Mouse (Mus musculus) myocyte (in vitro differentiated cells): ENCODE results near the gene Rmnd5a. TPM values are rescaled to one million over a fixed set of nuclear protein-coding genes. Genes with fewer than 3 reads are reported as not detected.

Experiments
- H3K27me3 ChIP-seq: one replicate; pipeline ENCODE4 v1.6.1; 2011; ENCODE audit not compliant: control insufficient read depth, insufficient read depth, insufficient read length
- H3K36me3 ChIP-seq: one replicate; pipeline ENCODE4 v1.6.1; 2011; ENCODE audit not compliant: control insufficient read depth, insufficient read depth
- H3K4me2 ChIP-seq: one replicate; pipeline ENCODE4 v1.6.1; 2011; ENCODE audit warnings: low read depth, control low read depth
- H3K4me3 ChIP-seq: one replicate; pipeline ENCODE4 v1.5.1; 2011; ENCODE audit warnings: mild to moderate bottlenecking, control low read depth, moderate library complexity
- H3K79me2 ChIP-seq: one replicate; pipeline ENCODE4 v1.6.1; 2011; ENCODE audit not compliant: control insufficient read depth, insufficient read depth
- H3ac ChIP-seq: one replicate; pipeline ENCODE4 v1.6.1; 2011; ENCODE audit not compliant: control insufficient read depth, insufficient read length
- CEBPB ChIP-seq: IDR thresholded peaks from 2 replicates; pipeline ENCODE4 v1.6.1; 2011; ENCODE audit warnings: mild to moderate bottlenecking, moderate library complexity; ENCODE audit not compliant: poor library complexity, insufficient read depth, severe bottlenecking
- E2F4 ChIP-seq: IDR thresholded peaks from one replicate; pipeline ENCODE4 v1.6.1; 2011; ENCODE audit warnings: mild to moderate bottlenecking, control low read depth, moderate library complexity; ENCODE audit not compliant: insufficient read depth
- MAX ChIP-seq: IDR thresholded peaks from one replicate; pipeline ENCODE4 v1.6.1; 2011; ENCODE audit warnings: low read depth, mild to moderate bottlenecking, control low read depth
- MYOD1 ChIP-seq, 3 experiments: IDR thresholded peaks; one replicate each; pipeline ENCODE4 v1.6.1; 2011; ENCODE audit warnings: control low read depth in 2 of 3, low read depth in 2 of 3, mild to moderate bottlenecking in 2 of 3, moderate library complexity in 1 of 3; ENCODE audit not compliant: insufficient read length in 2 of 3, control insufficient read depth in 1 of 3
- MYOG ChIP-seq, 3 experiments: IDR thresholded peaks; one replicate each; pipeline ENCODE4 v1.6.1; 2011; ENCODE audit warnings: control low read depth in 2 of 3, low read depth in 2 of 3, mild to moderate bottlenecking in 2 of 3; ENCODE audit not compliant: insufficient read length in 2 of 3, control insufficient read depth in 1 of 3, insufficient read depth in 1 of 3
- POLR2A ChIP-seq: IDR thresholded peaks from one replicate; pipeline ENCODE4 v1.6.1; 2011; ENCODE audit warnings: low read depth, mild to moderate bottlenecking, control low read depth, moderate library complexity; ENCODE audit not compliant: insufficient read length
- POLR2AphosphoS2 ChIP-seq: IDR thresholded peaks from one replicate; pipeline ENCODE4 v1.6.1; 2011; ENCODE audit warnings: low read depth, control low read depth; ENCODE audit not compliant: insufficient read length
- REST ChIP-seq: IDR thresholded peaks from one replicate; pipeline ENCODE4 v1.6.1; 2011; ENCODE audit warnings: mild to moderate bottlenecking, control low read depth, moderate library complexity; ENCODE audit not compliant: insufficient read depth, insufficient read length
- SRF ChIP-seq: IDR thresholded peaks from one replicate; pipeline ENCODE4 v1.6.1; 2011; ENCODE audit warnings: low read depth; ENCODE audit not compliant: control insufficient read depth, insufficient read length
- TCF12 ChIP-seq: IDR thresholded peaks from one replicate; pipeline ENCODE4 v1.6.1; 2011; ENCODE audit warnings: mild to moderate bottlenecking, control low read depth; ENCODE audit not compliant: poor library complexity, insufficient read depth, severe bottlenecking
- TCF3 ChIP-seq: IDR thresholded peaks from one replicate; pipeline ENCODE4 v1.6.1; 2011; ENCODE audit warnings: low read depth, control low read depth; ENCODE audit not compliant: insufficient read length
- USF1 ChIP-seq: IDR thresholded peaks from one replicate; pipeline ENCODE4 v1.6.1; 2011; ENCODE audit warnings: low read depth, mild to moderate bottlenecking, control low read depth, moderate library complexity
- polyA plus RNA-seq: library from polyadenylated mRNA; unstranded; fragments of >200 nt; fragmentation: generic; extraction: Trizol; gene quantifications from one replicate; pipeline ENCODE4 v1.2.1, GENCODE M21; 2012; ENCODE audit warnings: missing spikeins

Gene Rmnd5a
- polyA plus RNA-seq, 1 experiment = 12.2 TPM

GRCm38 (mm10) chr6:71352201-71352600, 88.2 kb downstream of the Rmnd5a start:
- Histone ChIP-seq H3K27me3 (peaks cover 23% of the 10 kb centered on the region), H3K36me3 (no peaks in the 10 kb centered on the region), H3K79me2 (no peaks in the 10 kb centered on the region), H3K4me2 (no peak overlapping the region), H3ac (no peak overlapping the region), H3K4me3 (no peak overlapping the region)
- TF ChIP-seq MYOG (IDR thresholded peaks at IDR 0.05; ENCODE audit: control insufficient read depth in 1 of 3, insufficient read depth in 1 of 3, insufficient read length in 2 of 3, low read depth in 2 of 3) (no peak), REST (no peak), CEBPB (no peak), SRF (no peak), TCF12 (no peak), MAX (no peak), MYOD1 (IDR thresholded peaks at IDR 0.05; ENCODE audit: control insufficient read depth in 1 of 3, insufficient read length in 2 of 3, low read depth in 2 of 3) (no peak)

- Histone ChIP-seq H3K4me3 (no peak overlapping the region), H3ac (no peak overlapping the region), H3K27me3 (peaks cover 23% of the 10 kb centered on the region), H3K36me3 (no peaks in the 10 kb centered on the region), H3K79me2 (no peaks in the 10 kb centered on the region), H3K4me2 (no peak overlapping the region)
- TF ChIP-seq MYOG (IDR thresholded peaks at IDR 0.05; ENCODE audit: control insufficient read depth in 1 of 3, insufficient read depth in 1 of 3, insufficient read length in 2 of 3, low read depth in 2 of 3) (no peak), TCF3 (no peak), USF1 (no peak), POLR2AphosphoS2 (no peak), REST (no peak), SRF (no peak), POLR2A (no peak), CEBPB (no peak), MYOD1 (IDR thresholded peaks at IDR 0.05; ENCODE audit: control insufficient read depth in 1 of 3, insufficient read length in 2 of 3, low read depth in 2 of 3) (no peak), TCF12 (no peak), MAX (no peak), E2F4 (no peak)
Observed at GRCm38 (mm10) chr6:71351201-71351600, 89.2 kb downstream of the Rmnd5a start.

GRCm38 (mm10) chr6:71348006-71348405, 92.4 kb downstream of the Rmnd5a start:
- no peaks in the 10 kb centered on the region for H3K36me3 ChIP-seq
- peaks cover 7% of the 10 kb centered on the region for H3K27me3 ChIP-seq
- H3K79me2 ChIP-seq = no peaks in the 10 kb centered on the region
- no peak overlapping the region for H3K4me3 ChIP-seq
- H3K4me2 ChIP-seq = no peak overlapping the region
- TF ChIP-seq MYOD1 (IDR thresholded peaks at IDR 0.05; ENCODE audit: control insufficient read depth in 1 of 3, insufficient read length in 2 of 3, low read depth in 2 of 3) = no peak
- H3ac ChIP-seq = no peak overlapping the region

- no peak for TF ChIP-seq TCF12
- no peak for TF ChIP-seq CEBPB
- TF ChIP-seq MYOG (IDR thresholded peaks at IDR 0.05; ENCODE audit: control insufficient read depth in 1 of 3, insufficient read depth in 1 of 3, insufficient read length in 2 of 3, low read depth in 2 of 3) = no peak
- no peak for TF ChIP-seq E2F4
- TF ChIP-seq MYOD1 (IDR thresholded peaks at IDR 0.05; ENCODE audit: control insufficient read depth in 1 of 3, insufficient read length in 2 of 3, low read depth in 2 of 3) = no peak
- TF ChIP-seq POLR2AphosphoS2 = no peak
- TF ChIP-seq REST = no peak
- no peak for TF ChIP-seq TCF3
- TF ChIP-seq USF1 = no peak
- no peak for TF ChIP-seq SRF
- H3K27me3 ChIP-seq = peaks cover 18% of the 10 kb centered on the region
- no peaks in the 10 kb centered on the region for H3K79me2 ChIP-seq
- no peak overlapping the region for H3K4me2 ChIP-seq
- H3K4me3 ChIP-seq = no peak overlapping the region
- no peaks in the 10 kb centered on the region for H3K36me3 ChIP-seq
- H3ac ChIP-seq = no peak overlapping the region
Observed at GRCm38 (mm10) chr6:71341179-71341578, 99.3 kb downstream of the Rmnd5a start.

GRCm38 (mm10) chr6:71339351-71339750, 101.1 kb downstream of the Rmnd5a start:
- no peak overlapping the region for H3K4me3 ChIP-seq
- H3K4me2 ChIP-seq = no peak overlapping the region
- H3K27me3 ChIP-seq = peaks cover 23% of the 10 kb centered on the region
- H3K79me2 ChIP-seq = no peaks in the 10 kb centered on the region
- no peak for TF ChIP-seq POLR2AphosphoS2
- no peak for TF ChIP-seq SRF
- TF ChIP-seq E2F4 = no peak
- no peak for TF ChIP-seq CEBPB
- TF ChIP-seq REST = no peak
- TF ChIP-seq MYOD1 (IDR thresholded peaks at IDR 0.05; ENCODE audit: control insufficient read depth in 1 of 3, insufficient read length in 2 of 3, low read depth in 2 of 3) = no peak
- no peak for TF ChIP-seq MYOG (IDR thresholded peaks at IDR 0.05; ENCODE audit: control insufficient read depth in 1 of 3, insufficient read depth in 1 of 3, insufficient read length in 2 of 3, low read depth in 2 of 3)
- no peak for TF ChIP-seq TCF3
- TF ChIP-seq USF1 = no peak
- H3K36me3 ChIP-seq = no peaks in the 10 kb centered on the region
- H3ac ChIP-seq = no peak overlapping the region
